Mouse (Mus musculus): ENCODE measurements at regions not wholly inside any gene's neighbourhood (a gene's known extent, or its start where the extent isn't known, plus 50 kb on each side); places are given as distances from the start of the nearest gene placed in this dataset.

DNA sequence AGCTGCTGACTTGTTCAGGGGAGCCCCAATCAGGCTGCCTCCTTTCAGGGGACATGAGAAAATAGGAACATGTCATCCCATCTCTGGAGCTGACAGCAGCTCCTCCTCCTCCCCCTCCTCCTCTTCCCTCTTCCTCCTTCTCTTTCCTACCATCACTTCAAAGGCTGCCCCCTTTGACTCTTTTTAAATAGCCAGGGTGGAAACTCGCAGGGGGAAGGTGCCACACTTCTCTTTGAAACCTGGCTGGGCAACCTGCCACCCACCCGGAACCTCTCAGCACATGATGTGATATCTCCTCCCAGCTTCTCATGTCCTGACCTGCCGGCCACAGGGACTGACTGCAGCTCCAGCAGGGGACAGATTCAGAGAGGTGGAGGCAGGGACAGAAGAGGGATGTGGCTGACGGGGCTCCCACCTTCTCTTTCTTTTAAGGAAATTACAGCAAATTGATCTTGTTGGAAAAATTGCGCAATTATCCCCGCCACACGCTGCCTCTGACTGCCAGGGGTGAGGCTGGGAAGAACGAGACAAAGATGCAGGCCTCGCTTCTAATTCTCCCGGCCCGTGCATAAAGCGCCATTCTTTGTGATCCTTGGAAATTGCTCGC is 399.6 kb upstream of the Kazn start:
- no peak for DNase-seq (ENCODE audit: low spot score in 2 of 2)

DNA sequence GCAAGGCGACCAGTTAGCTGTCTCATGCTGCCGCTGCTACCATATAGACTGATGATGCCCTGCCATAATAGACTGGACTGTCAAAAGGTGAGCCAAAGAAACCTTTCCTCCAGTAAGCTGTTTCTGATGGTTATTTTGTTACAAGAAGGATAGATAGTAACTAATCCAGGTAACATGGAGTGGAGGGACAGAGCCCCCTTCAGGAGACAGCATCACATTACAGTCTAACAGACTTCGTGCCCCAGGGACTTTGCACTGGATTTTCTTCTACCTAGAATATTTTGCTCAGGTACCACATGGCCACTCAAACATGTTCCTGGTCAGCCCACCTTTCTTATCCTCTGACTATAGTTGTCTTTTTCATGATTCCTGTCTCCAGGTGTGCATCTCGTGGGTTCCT is 398.9 kb upstream of the Kazn start:
- DNase-seq (ENCODE audit: low spot score in 2 of 2) = no peak

- no peak for DNase-seq (ENCODE audit: low spot score in 2 of 2)
Observed at GRCm38 (mm10) chr4:142634398-142634797, 395.2 kb upstream of the Kazn start.

GRCm38 (mm10) chr4:142633667-142634350 is 394.6 kb upstream of the Kazn start:
- DNase-seq (ENCODE audit: low spot score in 2 of 2) = no peak

GRCm38 (mm10) chr4:142626503-142627194 is 387.4 kb upstream of the Kazn start:
- no peak for DNase-seq (ENCODE audit: low spot score in 2 of 2)

GRCm38 (mm10) chr4:142625456-142625855 is 386.3 kb upstream of the Kazn start:
- no peak for DNase-seq (ENCODE audit: low spot score in 2 of 2)

DNA sequence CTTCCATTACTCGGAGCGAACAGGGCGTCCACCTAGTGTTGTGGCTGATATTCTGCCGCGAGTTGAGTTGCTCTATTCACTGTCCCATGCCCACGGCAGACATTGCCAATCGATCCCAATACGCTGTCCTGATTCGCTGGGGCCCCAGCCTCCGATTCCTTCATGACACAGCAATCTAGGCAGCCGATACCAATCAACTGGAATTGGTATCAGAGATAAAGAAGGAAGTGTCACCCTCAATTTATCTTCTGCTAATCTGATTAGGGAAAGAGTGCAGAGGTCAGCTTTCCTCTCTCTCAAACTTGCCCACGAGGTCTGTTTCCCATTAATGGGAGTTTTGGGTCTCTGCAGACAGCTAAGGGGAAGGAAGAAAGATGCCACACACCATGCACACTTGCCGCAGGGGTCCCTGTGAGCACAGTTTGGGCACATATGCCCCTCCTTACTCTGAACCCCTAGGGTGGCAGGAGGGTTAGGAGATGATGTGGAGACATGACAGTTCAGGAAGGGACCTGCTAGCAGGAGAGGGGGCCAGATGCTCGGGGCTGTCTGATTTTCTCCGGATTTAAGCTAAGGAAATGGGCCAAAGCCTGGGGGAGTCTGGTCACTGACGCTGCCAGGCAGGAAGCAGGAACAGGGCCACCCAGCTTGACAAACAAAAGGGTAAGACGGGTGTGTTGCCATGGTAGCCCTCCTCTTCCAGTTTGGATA is 383.1 kb upstream of the Kazn start:
- no peak for DNase-seq (ENCODE audit: low spot score in 2 of 2)

DNA sequence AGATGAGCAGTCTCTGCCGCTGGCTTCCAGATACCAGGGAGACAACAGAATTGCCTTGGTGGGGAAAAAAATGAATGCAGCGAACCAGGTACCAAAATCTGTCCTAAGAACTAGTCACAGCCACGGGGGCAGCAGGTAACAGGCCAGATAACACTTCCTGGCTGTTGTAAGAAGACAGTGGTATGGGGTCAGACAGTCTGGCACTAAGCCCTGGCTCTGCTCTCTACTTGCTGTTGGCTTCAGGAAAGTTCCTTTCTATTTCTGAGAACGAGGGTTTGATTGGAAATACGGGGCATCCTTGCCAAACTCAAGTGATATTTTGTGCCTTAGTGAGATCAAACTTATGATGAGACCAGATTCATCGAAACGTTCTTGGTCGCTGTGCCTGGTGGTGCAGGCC is 380.2 kb upstream of the Kazn start:
- no peak for DNase-seq (ENCODE audit: low spot score in 2 of 2)

GRCm38 (mm10) chr4:142618770-142619169 is 379.6 kb upstream of the Kazn start:
- DNase-seq (ENCODE audit: low spot score in 2 of 2) = no peak

DNA sequence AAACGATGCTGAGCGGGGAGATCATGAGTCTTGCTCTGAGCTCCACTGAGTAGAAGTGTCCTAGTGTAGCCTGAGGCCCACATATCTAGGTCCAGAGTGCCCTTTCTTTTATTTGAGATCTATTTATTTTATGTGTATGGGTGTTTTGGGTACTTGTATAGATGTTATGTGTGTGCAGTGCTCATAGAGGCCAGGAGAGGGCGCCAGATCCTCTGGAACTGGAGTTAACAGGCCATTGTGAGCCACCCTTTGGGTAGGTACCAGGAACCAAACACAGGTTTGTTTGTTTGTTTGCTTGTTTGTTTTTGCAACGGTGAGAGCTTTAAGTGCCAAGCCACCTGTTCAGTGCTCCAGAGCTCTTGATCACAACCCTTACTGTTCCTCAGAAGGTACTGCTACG is 378.5 kb upstream of the Kazn start:
- DNase-seq (ENCODE audit: low spot score in 2 of 2) = no peak

DNA sequence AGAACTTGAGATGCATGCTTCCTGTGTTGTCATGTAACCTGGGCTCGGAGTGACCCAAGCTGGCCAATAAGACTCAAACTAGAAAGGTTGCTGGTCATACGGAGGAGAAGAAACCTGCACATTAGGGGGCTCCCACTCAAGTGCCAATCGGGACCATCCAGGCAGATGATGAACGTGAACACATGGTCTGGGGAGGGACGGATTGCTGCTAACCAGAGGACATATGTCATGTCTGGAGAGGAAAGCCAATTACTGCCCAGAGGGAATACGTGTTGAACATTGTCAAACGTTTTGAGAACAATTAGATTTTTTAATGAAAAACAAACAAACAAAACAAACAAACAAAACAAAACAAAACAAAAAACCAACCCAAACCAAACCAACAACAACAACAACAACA is 377.7 kb upstream of the Kazn start:
- DNase-seq (ENCODE audit: low spot score in 2 of 2) = no peak

GRCm38 (mm10) chr4:142605098-142605497 is 365.9 kb upstream of the Kazn start:
- DNase-seq (ENCODE audit: low spot score in 2 of 2) = no peak

GRCm38 (mm10) chr4:142597214-142597613 is 358.0 kb upstream of the Kazn start:
- DNase-seq (ENCODE audit: low spot score in 2 of 2) = no peak

- DNase-seq (ENCODE audit: low spot score in 2 of 2) = no peak
Observed at GRCm38 (mm10) chr4:142589084-142589741, 350.0 kb upstream of the Kazn start.

DNA sequence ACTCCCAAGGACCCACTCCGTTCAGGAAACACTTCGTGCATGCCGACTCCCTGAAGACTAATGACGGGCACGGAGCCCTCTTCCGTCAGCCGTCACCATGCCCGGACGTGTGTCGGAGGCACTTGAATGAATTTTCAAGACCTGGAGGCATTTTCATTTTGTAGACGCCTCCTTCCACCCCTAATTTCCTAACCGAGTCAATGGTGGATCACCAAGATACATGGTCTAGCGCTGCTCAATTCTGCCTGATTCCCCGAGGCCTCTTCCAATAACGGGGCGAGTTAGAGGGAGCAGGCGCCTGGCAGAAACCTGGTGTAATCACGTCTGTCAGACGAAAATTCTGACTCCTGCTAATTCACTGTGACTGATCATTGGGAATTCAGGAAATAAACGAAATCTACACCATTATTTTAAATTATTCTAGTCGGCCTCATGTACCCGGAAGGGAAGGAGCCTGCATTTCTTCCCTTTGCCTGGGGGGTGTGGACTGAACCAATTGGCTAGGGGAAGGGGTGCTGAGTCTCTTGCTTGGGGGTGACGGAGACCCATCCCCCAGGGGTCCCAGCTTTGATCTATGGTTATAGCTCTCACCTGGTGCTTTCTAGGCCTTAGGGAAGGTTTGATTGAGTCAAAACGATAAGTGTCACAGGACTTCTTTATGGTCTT is 349.4 kb upstream of the Kazn start:
- no peak for DNase-seq (ENCODE audit: low spot score in 2 of 2)

DNA sequence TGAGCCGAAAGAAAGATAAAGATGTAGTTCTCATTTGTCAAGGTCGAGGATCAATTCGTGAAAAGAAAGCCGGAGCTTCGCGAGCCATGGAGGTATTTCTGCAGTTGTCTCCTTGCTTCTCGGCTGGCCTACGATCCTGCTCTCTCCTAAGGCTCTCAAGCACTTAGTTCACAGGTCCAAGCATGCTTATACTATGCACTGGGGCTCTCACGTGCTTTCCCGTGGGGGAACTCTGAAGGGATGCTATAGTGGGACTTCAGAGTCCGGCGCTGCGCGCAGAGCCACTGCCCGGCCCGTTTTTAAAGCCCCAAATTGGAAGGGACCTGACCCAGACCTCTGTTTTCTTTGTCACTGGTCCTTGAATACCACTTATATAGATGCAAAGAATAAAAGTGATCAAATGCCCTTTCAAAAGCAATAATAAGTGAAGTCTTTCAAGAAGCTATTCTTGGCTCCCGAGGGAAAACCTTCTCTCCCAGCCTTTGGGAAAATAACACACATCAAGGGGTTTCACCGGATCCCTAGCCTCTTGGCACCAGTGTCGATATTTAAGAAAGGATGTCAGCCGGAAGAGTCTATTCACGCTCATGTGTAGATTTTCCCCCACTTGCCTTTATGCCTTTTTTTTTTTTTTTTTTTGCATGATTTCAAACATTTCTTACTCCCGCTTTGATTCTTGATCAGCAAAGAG is 348.3 kb upstream of the Kazn start:
- DNase-seq (ENCODE audit: low spot score in 2 of 2) = no peak

DNA sequence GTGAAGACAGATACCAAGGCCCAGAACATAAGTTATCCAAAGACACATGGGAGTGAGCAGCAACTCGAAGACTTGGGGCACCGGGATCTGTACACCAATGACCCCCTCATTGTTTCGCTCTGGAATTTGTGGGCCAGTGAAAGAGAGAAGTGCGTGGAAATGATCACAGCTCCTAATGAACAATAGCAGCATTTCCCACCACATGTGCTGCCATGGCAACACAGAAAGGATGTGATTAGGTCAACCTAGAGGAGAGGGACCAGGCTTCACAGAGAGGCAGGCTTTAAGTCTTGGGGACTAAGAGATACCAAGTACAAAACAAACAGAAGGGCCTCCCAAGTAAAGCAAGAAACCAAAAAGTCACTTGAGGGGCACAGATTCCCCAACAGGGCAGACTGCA is 339.3 kb upstream of the Kazn start:
- DNase-seq (ENCODE audit: low spot score in 2 of 2) = no peak

DNA sequence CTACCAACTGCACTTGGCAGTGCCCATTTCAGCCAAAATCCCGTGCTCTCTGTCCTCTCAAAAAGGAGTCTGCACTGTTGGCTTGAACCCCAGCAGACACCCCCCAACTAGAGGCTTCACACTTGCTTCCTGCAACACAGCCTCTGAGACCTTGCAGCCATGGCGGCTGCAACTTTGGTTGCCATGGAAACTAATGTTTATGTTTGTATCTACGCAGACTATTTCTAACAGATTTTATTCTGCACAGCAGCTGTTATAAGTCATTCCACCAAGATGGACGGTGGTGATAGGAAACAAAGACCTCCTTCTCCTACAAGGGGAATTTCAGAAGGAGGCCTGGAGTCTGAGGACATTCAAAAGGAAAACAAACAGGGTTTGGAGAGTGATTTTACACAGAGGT is 338.3 kb upstream of the Kazn start:
- no peak for DNase-seq (ENCODE audit: low spot score in 2 of 2)

GRCm38 (mm10) chr4:142574528-142574927 is 335.3 kb upstream of the Kazn start:
- no peak for DNase-seq (ENCODE audit: low spot score in 2 of 2)

DNA sequence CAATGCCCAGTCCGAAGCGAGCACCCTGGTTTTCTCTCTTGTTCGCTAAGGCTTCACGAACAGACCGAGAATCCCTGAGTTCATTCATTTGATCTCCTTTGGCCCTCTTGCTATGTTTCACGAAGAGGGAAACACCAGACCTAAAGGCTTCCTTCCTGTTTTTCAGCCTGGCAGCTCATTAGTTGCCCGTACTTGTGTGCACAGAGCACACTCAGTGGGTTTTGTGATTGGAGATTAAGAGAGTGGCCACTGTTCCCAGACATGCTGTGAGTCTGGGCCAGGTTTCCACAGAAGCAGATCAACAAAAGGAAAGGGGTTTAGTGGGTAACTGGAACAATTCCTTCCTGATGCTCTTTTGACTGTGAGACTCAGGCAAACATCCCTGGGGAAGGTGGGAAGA is 331.5 kb upstream of the Kazn start:
- DNase-seq (ENCODE audit: low spot score in 2 of 2) = no peak

DNA sequence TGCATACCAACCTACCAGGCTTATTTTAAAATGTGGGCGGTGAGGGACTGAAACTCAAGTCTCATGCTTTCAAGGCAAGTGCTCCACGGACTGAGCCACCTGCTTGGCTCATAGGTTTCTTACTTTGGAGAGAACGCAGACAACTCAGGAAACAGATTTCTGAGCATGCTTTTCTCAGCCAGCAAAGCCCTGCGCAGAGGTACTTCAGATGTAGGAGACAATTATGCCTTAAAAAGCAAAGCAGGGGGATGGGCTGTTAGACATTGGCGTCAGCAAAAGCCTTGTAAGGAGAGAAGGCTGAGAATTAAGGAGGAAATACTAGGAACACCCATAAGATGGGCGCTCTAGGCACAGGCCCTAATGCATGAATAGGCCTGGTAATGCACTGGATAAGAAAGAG is 329.4 kb upstream of the Kazn start:
- DNase-seq (ENCODE audit: low spot score in 2 of 2) = no peak
